Mouse (Mus musculus): ENCODE results near the gene Nwd2. TPM values are rescaled to one million over a fixed set of nuclear protein-coding genes. Genes with fewer than 3 reads are reported as not detected.

Gene Nwd2
- 0.21 TPM for polyA plus RNA-seq (2014; fragmentation: Illumina TruSeq; extraction: RNeasy Lipid Tissue Mini Kit (QIAGEN cat#74804); ENCODE audit: low read depth, low replicate concordance)

GRCm38 (mm10) chr5:63649070-63649532, at the start of gene Nwd2:
TSS of gene Nwd2 (plus strand) at chr5:63649102.

DNA sequence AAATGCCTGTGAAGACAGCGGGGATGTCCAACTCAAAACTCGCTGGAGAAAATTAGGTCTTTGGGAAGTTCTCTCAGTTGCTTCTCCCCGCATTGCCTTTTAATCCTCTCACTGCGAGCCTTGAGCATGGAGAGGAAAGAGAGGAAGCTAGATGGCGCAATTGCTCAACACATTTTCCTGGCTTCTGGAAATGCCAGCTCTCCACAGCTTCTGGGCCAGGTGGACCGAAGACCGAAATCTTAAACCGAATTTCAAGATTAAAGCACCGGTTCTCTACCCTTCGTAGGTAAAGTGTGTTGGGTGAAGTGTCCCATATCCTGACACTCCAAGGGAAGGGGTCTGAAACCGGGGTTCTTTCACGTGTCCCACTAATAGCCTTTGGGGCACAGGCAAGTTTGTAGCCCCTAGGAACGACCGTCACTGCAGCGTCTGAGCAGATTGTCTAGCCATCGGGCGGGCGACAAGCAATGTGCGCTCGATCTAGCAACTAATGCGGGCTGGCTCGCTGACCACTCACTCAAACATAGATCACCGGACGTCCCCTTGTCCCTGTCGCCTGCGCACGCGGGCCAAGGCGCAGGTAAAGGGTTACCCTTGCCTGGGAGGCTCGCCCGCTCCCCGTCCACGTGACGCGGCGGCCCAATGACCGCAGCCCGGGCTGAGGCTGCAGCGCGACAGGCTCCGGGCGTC, 163.1 kb downstream of the Nwd2 start, which contains the start of gene 0610040J01Rik:
0610040J01Rik (plus strand) TSS at position 545 of the 690 bp plus-strand sequence.

Other genes with a start within 250 kb of the Nwd2 start
- gene 0610040J01Rik, start 163.3 kb downstream of the Nwd2 start, polyA plus RNA-seq (2014; fragmentation: Illumina TruSeq; extraction: RNeasy Lipid Tissue Mini Kit (QIAGEN cat#74804); ENCODE audit: low read depth, low replicate concordance) = 17.8 TPM